Mouse (Mus musculus): ENCODE data around the gene Iffo2. TPM values are rescaled to one million over a fixed set of nuclear protein-coding genes. Genes with fewer than 3 reads are reported as not detected.
"Not testable (repeated sequence)": the region's sequence is repeated elsewhere in the genome, so short reads cannot be mapped to it uniquely, and the experiment has no call there.

Gene Iffo2
- 1 to 10 TPM; 1.4 to 2.4 TPM for total RNA-seq (2021)
- long read RNA-seq, experiment 1 = 0 reads
- long read RNA-seq, experiment 2 = 0 reads

GRCm38 (mm10) chr4:139530248-139530647 lies at the start of gene Iffo2:
Iffo2 (plus strand) TSS chr4:139530548.
- DNase-seq (ENCODE audit: low spot score) = not testable (repeated sequence)

GRCm38 (mm10) chr4:139481400-139481799 lies 48.9 kb upstream of the Iffo2 start:
- DNase-seq (ENCODE audit: low spot score) = no peak

GRCm38 (mm10) chr4:139483461-139484105 lies 46.8 kb upstream of the Iffo2 start:
- no peak for DNase-seq (ENCODE audit: low spot score)

GRCm38 (mm10) chr4:139484496-139484895 lies 45.9 kb upstream of the Iffo2 start:
- DNase-seq (ENCODE audit: low spot score) = no peak

- no peak for DNase-seq (ENCODE audit: low spot score)
These were observed 43.3 kb upstream of the Iffo2 start for GRCm38 (mm10) chr4:139487085-139487484.

GRCm38 (mm10) chr4:139488325-139488724 lies 42.0 kb upstream of the Iffo2 start:
- DNase-seq (ENCODE audit: low spot score) = no peak

GRCm38 (mm10) chr4:139489946-139490345 lies 40.4 kb upstream of the Iffo2 start:
- no peak for DNase-seq (ENCODE audit: low spot score)

GRCm38 (mm10) chr4:139490413-139491055 lies 39.8 kb upstream of the Iffo2 start:
- DNase-seq (ENCODE audit: low spot score) = peak; percentile 71

GRCm38 (mm10) chr4:139491541-139492170 lies 38.7 kb upstream of the Iffo2 start:
- no peak for DNase-seq (ENCODE audit: low spot score)

- DNase-seq (ENCODE audit: low spot score) = no peak
These were observed 38.0 kb upstream of the Iffo2 start for GRCm38 (mm10) chr4:139492258-139492833.

GRCm38 (mm10) chr4:139493227-139494025 lies 36.9 kb upstream of the Iffo2 start:
- DNase-seq (ENCODE audit: low spot score) = peak; percentile 30

- peak; percentile 61 for DNase-seq (ENCODE audit: low spot score)
These were observed 29.5 kb upstream of the Iffo2 start for GRCm38 (mm10) chr4:139500814-139501213.

GRCm38 (mm10) chr4:139501702-139502101 lies 28.6 kb upstream of the Iffo2 start:
- no peak for DNase-seq (ENCODE audit: low spot score)

GRCm38 (mm10) chr4:139503919-139504318 lies 26.4 kb upstream of the Iffo2 start:
- DNase-seq (ENCODE audit: low spot score) = no peak

- DNase-seq (ENCODE audit: low spot score) = no peak
These were observed 24.6 kb upstream of the Iffo2 start for GRCm38 (mm10) chr4:139505716-139506115.

GRCm38 (mm10) chr4:139506727-139507126 lies 23.6 kb upstream of the Iffo2 start:
- DNase-seq (ENCODE audit: low spot score) = no peak

- DNase-seq (ENCODE audit: low spot score) = no peak
These were observed 21.3 kb upstream of the Iffo2 start for GRCm38 (mm10) chr4:139509069-139509468.

- no peak for DNase-seq (ENCODE audit: low spot score)
These were observed 18.8 kb upstream of the Iffo2 start for GRCm38 (mm10) chr4:139511557-139511956.

GRCm38 (mm10) chr4:139512985-139513384 lies 17.4 kb upstream of the Iffo2 start:
- no peak for DNase-seq (ENCODE audit: low spot score)

- DNase-seq (ENCODE audit: low spot score) = no peak
These were observed 11.1 kb upstream of the Iffo2 start for GRCm38 (mm10) chr4:139519221-139519620.

- DNase-seq (ENCODE audit: low spot score) = no peak
These were observed 8.4 kb upstream of the Iffo2 start for GRCm38 (mm10) chr4:139521926-139522325.
